Mouse (Mus musculus) splenic B cell, adult 2 months (primary cell): ENCODE data around the gene Ube2n.

Experiments used
- DNase-seq: peaks from one replicate; pipeline ENCODE4 v3.0.0-alpha.2; 2011; ENCODE audit warnings: low read depth, low spot score
- H3K27me3 ChIP-seq: 2 replicates; pipeline ENCODE4 v1.6.1; 2012; ENCODE audit warnings: mild to moderate bottlenecking, low read length, moderate library complexity, mixed read lengths; ENCODE audit not compliant: control insufficient read depth, poor library complexity, insufficient read depth, severe bottlenecking
- H3K36me3 ChIP-seq: 2 replicates; pipeline ENCODE4 v1.6.1; 2012; ENCODE audit warnings: mild to moderate bottlenecking, low read length, moderate library complexity, mixed read lengths; ENCODE audit not compliant: control insufficient read depth, poor library complexity, insufficient read depth, severe bottlenecking

The Ube2n gene

DNA sequence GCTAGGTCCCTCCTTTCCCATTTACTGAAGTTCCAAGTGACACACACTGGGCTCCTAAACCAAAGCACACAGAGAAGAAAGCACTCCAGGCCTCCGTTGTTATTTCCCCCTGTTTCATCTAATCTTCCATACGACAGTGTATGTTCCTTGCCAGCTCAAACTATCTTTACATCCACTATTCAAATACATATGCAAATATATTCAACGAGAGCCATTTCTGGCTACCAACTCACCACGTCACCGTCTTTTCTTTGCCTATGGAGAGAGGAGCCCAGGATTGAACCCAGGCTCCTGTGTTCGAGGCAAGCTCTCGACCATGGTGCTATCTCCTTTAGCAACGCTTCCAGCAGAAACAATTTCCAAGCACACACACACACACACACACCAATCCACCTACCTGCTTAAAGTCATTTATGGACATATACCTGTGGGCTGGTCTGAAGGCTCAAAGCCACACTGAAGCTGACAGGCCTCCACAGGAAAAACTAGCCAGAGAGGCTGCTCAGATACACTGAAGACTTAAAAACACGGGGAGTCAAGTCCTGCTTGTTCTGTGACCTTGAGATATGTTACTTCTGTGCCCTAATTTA is 45.5 kb downstream of the Ube2n start:
- Histone ChIP-seq H3K27me3 (no peaks in the 10 kb centered on the region), H3K36me3 (no peaks in the 10 kb centered on the region)
- DNase-seq: no peak

- Histone ChIP-seq H3K36me3 (no peaks in the 10 kb centered on the region; the same call in 1 of the 2 replicates), H3K27me3 (no peaks in the 10 kb centered on the region)
- no peak for DNase-seq
Measured at GRCm38 (mm10) chr10:95561616-95562015, 46.7 kb downstream of the Ube2n start.

DNA sequence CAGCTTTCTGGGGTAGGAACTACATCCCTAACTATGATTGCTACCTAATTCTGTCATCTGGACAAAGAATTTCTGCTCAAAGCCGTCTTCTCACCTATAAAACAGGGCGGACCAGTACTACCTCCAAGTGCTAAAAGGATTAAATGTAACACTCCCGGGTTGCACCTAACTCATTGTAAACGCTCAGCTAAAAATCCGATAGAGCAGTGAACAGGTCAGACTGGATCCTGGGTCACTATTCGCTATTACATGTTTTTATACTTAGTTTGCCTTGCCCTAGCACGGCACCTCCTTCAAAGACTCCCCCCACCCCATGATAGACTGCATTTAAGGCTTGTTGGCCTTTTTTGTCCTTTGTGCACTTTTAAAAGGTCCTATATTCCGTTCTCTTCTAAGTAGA is 47.5 kb downstream of the Ube2n start:
- no peaks in the 10 kb centered on the region for H3K27me3 ChIP-seq
- no peak for DNase-seq

DNA sequence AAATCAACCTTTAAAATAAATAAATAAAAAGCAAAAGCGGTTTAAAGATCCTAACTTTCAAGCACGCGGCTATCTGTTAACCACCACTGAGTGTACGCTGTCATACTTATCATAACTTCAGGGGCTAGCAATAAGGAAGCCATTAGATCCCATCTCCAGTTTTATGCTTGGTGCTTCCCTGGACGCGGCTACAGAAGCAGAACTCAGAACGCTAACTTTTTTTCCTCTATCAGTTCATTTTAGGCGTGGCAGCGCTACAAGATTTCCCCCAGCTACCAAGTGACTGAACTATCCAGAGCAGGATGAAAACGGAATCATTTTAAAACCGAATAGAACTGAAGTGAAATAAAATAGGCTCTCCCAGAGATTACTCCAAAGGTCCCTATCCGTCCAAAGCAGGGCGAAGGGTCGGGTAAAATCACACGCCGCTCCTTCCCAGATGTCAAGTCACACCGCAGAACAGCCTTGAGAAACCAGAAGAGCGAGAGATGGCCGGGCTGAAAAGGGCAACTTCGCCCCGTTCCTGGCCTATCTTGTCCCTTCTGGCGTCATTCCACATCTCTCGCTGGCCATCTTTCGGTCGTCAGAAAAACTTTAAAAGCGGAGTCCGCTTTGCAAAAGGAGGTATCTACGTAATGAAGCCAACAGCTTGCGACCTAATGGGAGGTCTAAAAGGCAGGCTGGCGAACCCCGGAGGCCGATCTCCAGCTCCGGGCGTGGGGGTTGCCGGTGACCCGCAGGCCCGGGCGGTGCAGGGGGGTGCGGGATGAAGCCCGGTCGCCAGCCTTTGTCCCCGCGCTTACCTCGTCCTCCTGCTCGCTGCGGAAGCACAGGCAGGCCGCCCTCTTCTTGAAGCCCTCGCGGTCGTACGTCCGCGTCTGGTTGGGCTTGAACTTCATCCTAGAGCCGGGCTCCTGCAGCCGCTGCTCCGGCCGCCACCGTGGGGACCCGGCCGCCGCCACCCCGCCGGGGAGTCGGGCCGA is 48.2 kb downstream of the Ube2n start:
- Histone ChIP-seq H3K27me3 (no peaks in the 10 kb centered on the region), H3K36me3 (no peaks in the 10 kb centered on the region; the same call in 1 of the 2 replicates)
- DNase-seq: peak; percentile 49

More for the DNA sequence above, 47.5 kb downstream of the Ube2n start:
- no peaks in the 10 kb centered on the region; the same call in 1 of the 2 replicates for H3K36me3 ChIP-seq

- Histone ChIP-seq H3K27me3 (no peaks in the 10 kb centered on the region), H3K36me3 (no peaks in the 10 kb centered on the region; the same call in 1 of the 2 replicates)
- DNase-seq: peak; percentile 92
Measured at GRCm38 (mm10) chr10:95563851-95564845, 49.2 kb downstream of the Ube2n start, which contains the start of gene Nudt4. TSS of gene Nudt4 (minus strand) at chr10:95564146.

GRCm38 (mm10) chr10:95565156-95565854 is 50.4 kb downstream of the Ube2n start:
- Histone ChIP-seq H3K27me3 (no peaks in the 10 kb centered on the region), H3K36me3 (no peaks in the 10 kb centered on the region; the same call in 1 of the 2 replicates)
- DNase-seq: peak; percentile 65

GRCm38 (mm10) chr10:95566786-95567185 is 51.8 kb downstream of the Ube2n start:
- no peaks in the 10 kb centered on the region; the same call in 1 of the 2 replicates for H3K36me3 ChIP-seq
- no peak for DNase-seq
- H3K27me3 ChIP-seq: no peaks in the 10 kb centered on the region

GRCm38 (mm10) chr10:95567550-95567949 is 52.6 kb downstream of the Ube2n start:
- Histone ChIP-seq H3K27me3 (no peaks in the 10 kb centered on the region), H3K36me3 (no peaks in the 10 kb centered on the region; the same call in 1 of the 2 replicates)
- DNase-seq: no peak

DNA sequence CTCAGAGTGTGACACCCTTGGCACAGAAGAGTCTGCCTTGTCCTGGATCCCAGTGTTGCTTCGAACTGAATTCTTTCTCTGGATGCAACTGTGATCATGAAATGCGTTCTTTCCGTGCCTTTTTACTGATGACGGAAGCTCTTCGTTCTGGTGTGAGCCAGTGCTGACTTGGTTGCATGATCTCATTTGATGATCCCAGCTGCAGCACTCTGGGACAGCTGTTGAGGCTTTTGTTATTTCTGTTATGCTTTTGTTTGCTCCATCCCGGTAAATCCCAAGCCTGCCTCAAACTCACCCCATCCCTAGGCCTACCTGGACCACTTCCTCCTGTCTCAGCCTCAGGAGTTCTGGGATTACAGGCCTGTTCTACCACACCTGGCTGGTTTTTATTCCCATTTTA is 53.1 kb downstream of the Ube2n start:
- Histone ChIP-seq H3K36me3 (no peaks in the 10 kb centered on the region; the same call in 1 of the 2 replicates), H3K27me3 (no peaks in the 10 kb centered on the region)
- DNase-seq: no peak

DNA sequence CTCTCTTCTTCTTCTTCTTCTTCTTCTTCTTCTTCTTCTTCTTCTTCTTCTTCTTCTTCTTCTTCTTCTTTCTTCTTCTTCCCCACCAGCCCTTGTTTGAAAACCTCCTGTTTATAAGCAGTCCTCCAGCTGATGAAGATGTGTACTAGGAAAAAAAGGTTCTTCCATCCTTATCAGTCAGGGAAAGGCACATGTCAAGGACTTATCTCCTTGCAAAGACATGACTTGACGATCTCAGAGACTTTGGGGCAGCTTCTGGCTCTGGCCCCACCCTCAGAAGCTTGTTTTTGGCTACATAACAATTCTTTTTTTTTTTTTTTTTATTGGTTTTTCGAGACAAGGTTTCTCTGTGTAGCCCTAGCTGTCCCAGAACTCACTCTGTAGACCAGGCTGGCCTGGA is 54.5 kb downstream of the Ube2n start:
- Histone ChIP-seq H3K36me3 (no peaks in the 10 kb centered on the region; the same call in 1 of the 2 replicates), H3K27me3 (no peaks in the 10 kb centered on the region)
- DNase-seq: no peak

GRCm38 (mm10) chr10:95574994-95575393 is 60.0 kb downstream of the Ube2n start:
- no peak for DNase-seq
- Histone ChIP-seq H3K27me3 (no peaks in the 10 kb centered on the region), H3K36me3 (no peaks in the 10 kb centered on the region)

- no peaks in the 10 kb centered on the region for H3K27me3 ChIP-seq
- no peaks in the 10 kb centered on the region for H3K36me3 ChIP-seq
- DNase-seq: no peak
Measured at GRCm38 (mm10) chr10:95575839-95576380, 61.0 kb downstream of the Ube2n start.

GRCm38 (mm10) chr10:95576876-95577566 is 62.1 kb downstream of the Ube2n start:
- H3K36me3 ChIP-seq: no peaks in the 10 kb centered on the region
- DNase-seq: no peak
- no peaks in the 10 kb centered on the region for H3K27me3 ChIP-seq
